Comparison of ENCODE assay signal across 26 mouse cellular contexts in genomic region chr1:93020602-93021001, GRCm38 (mm10). TPM values are rescaled to one million over a fixed set of nuclear protein-coding genes. Genes with fewer than 3 reads are reported as not detected.
DNase-seq lines count a peak whose midpoint lies in the region; ATAC-seq and TF ChIP-seq lines count a peak whose summit lies in the region.
"Had no signal": no experiment of that assay in that cellular context is flagged by ENCODE, and none has a peak within 500 bp of the region (broad histone marks: within the 10 kb centered on the region; RNA-seq: fewer than 3 reads in every experiment).

No protein-coding gene starts in this region.

- no peak overlapping the region for H3K4me3 ChIP-seq in olfactory bulb, adult 2 months (ENCODE audit: insufficient read depth, low read depth, low read length)
- H3K4me3 ChIP-seq: embryonic facial prominence, embryonic 10.5 days; embryonic facial prominence, embryonic 12.5 days; forebrain, embryonic 13.5 days; forebrain, embryonic 15.5 days had no signal

- H3K27ac ChIP-seq in olfactory bulb, adult 2 months (ENCODE audit: insufficient read depth, low read depth, low read length) = peak overlapping the region; percentile 73
- H3K27ac ChIP-seq: embryonic facial prominence, embryonic 10.5 days; embryonic facial prominence, embryonic 12.5 days; forebrain, embryonic 13.5 days; forebrain, embryonic 15.5 days had no signal

- WGBS in olfactory bulb, adult 2 months = 37% methylated on average over 4 of the region's 4 CpGs

- no peak for TF ChIP-seq CTCF in olfactory bulb, adult 2 months (IDR thresholded peaks at IDR 0.05; ENCODE audit: insufficient read depth, low read depth, low read length)

- no peak for TF ChIP-seq POLR2A in olfactory bulb, adult 2 months (IDR thresholded peaks at IDR 0.05; ENCODE audit: insufficient read depth, low read depth, low read length)

- peak; percentile 41 for DNase-seq in left cerebral cortex, adult 11 months (ENCODE audit: low spot score)
- no peak for DNase-seq in left cerebral cortex, postnatal 4 days
- DNase-seq in left cerebral cortex, postnatal 14 days (ENCODE audit: low spot score in 2 of 2) = peak; percentile 31 to 53
- no peak for DNase-seq in left cerebral cortex, adult 8-10 months (ENCODE audit: low spot score in 2 of 2)
- DNase-seq in right cerebral cortex, adult 18-20 months = peak; percentile 37
- DNase-seq in right cerebral cortex, postnatal 14 days = no peak
- DNase-seq: adrenal gland, adult 2 months; adrenal gland, postnatal 10 days; adrenal gland, postnatal 25 days; cerebellum, adult 11-12 months; cerebellum, adult 2 months; cerebellum, adult 9-10 months; cerebellum, postnatal 10 days; cerebellum, postnatal 25 days had no signal

- no peak for ATAC-seq in megakaryocyte progenitor cell, adult 5-6 weeks (replicated peaks; ENCODE audit: poor library complexity)
- ATAC-seq: forebrain, embryonic 13.5 days; forebrain, embryonic 15.5 days had no signal

- intact Hi-C loops in left cerebral cortex, postnatal 4 days (cut with DNase I) = no loop called here
- intact Hi-C loops in left cerebral cortex, postnatal 14 days (cut with DNase I) = no loop called here

- H3K4me1 ChIP-seq in olfactory bulb, adult 2 months (ENCODE audit: control insufficient read depth, insufficient read depth, low read length) = peaks cover 25% of the 10 kb centered on the region
- H3K4me1 ChIP-seq: embryonic facial prominence, embryonic 10.5 days; embryonic facial prominence, embryonic 12.5 days; forebrain, embryonic 13.5 days; forebrain, embryonic 15.5 days had no signal

RNA-seq across cellular contexts. Expression of gene Aqp12, which starts 14.5 kb away (rescaled TPM):
- total RNA-seq in left cerebral cortex, postnatal 4 days (2021) = not detected
- not detected for total RNA-seq in left cerebral cortex, postnatal 14 days (2021)
- not detected for total RNA-seq in left cerebral cortex, adult 8-10 months (2022)
- not detected in 2 replicates for polyA plus RNA-seq in olfactory bulb, adult 2 months (2012; ENCODE audit: insufficient read depth, insufficient read length, low replicate concordance, missing spikeins)
- total RNA-seq in megakaryocyte progenitor cell, adult 5-6 weeks (2015) = not detected in 2 replicates
- not detected in 2 replicates for total RNA-seq in megakaryocyte progenitor cell, adult 5-6 weeks (2017)
- total RNA-seq: adrenal gland, postnatal 25 days; ES-E14; MEL had no signal
- polyA plus RNA-seq: adrenal gland, adult 2 months; C2C12; cerebellum, adult 2 months; cortical plate, adult 2 months; embryonic facial prominence, embryonic 10.5 days; embryonic facial prominence, embryonic 12.5 days; embryonic facial prominence, embryonic 14.5 days; forebrain, embryonic 11.5 days; forebrain, embryonic 13.5 days; forebrain, embryonic 15.5 days had no signal

Comparison
In these comparisons a context has a peak if more than half of its experiments do, and no peak if none do; other contexts are left out.
1. DNase-seq: peak in left cerebral cortex, adult 11 months (single experiment), left cerebral cortex, postnatal 14 days (2 of 2) and right cerebral cortex, adult 18-20 months (single experiment); none in left cerebral cortex, postnatal 4 days (single experiment), left cerebral cortex, adult 8-10 months (0 of 2) and right cerebral cortex, postnatal 14 days (single experiment).